Mouse (Mus musculus) splenic B cell, adult 2 months (primary cell): ENCODE results near the gene Maoa.

Source experiments
- DNase-seq: peaks from one replicate; pipeline ENCODE4 v3.0.0-alpha.2; 2011; ENCODE audit warnings: low read depth, low spot score
- H3K27me3 ChIP-seq: 2 replicates; pipeline ENCODE4 v1.6.1; 2012; ENCODE audit warnings: mild to moderate bottlenecking, low read length, moderate library complexity, mixed read lengths; ENCODE audit not compliant: control insufficient read depth, poor library complexity, insufficient read depth, severe bottlenecking
- H3K36me3 ChIP-seq: 2 replicates; pipeline ENCODE4 v1.6.1; 2012; ENCODE audit warnings: mild to moderate bottlenecking, low read length, moderate library complexity, mixed read lengths; ENCODE audit not compliant: control insufficient read depth, poor library complexity, insufficient read depth, severe bottlenecking

The Maoa gene

GRCm38 (mm10) chrX:16619034-16619929, at the start of gene Maoa:
Gene Maoa (plus strand): TSS chrX:16619698.
- DNase-seq = peak; percentile 29
- no peaks in the 10 kb centered on the region for H3K36me3 ChIP-seq
- H3K27me3 ChIP-seq = no peaks in the 10 kb centered on the region

GRCm38 (mm10) chrX:16618225-16619033, 1.1 kb upstream of the Maoa start:
- H3K36me3 ChIP-seq = no peaks in the 10 kb centered on the region
- H3K27me3 ChIP-seq = no peaks in the 10 kb centered on the region
- DNase-seq = peak; percentile 91

GRCm38 (mm10) chrX:16656511-16656910, 37.0 kb downstream of the Maoa start:
- no peak for DNase-seq
- no peaks in the 10 kb centered on the region for H3K27me3 ChIP-seq

GRCm38 (mm10) chrX:16706094-16706493, 86.6 kb downstream of the Maoa start:
- no peak for DNase-seq
- Histone ChIP-seq H3K27me3 (no peaks in the 10 kb centered on the region), H3K36me3 (no peaks in the 10 kb centered on the region)

More at GRCm38 (mm10) chrX:16656511-16656910, 37.0 kb downstream of the Maoa start:
- no peaks in the 10 kb centered on the region for H3K36me3 ChIP-seq

GRCm38 (mm10) chrX:16714033-16714432, 94.5 kb downstream of the Maoa start:
- H3K27me3 ChIP-seq = no peaks in the 10 kb centered on the region
- no peak for DNase-seq
- H3K36me3 ChIP-seq = no peaks in the 10 kb centered on the region
